Mouse (Mus musculus) liver, adult 2 months (tissue): ENCODE measurements at regions not wholly inside any gene's neighbourhood (a gene's known extent, or its start where the extent isn't known, plus 50 kb on each side); places are given as distances from the start of the nearest gene placed in this dataset.

Source experiments
- CTCF ChIP-seq: fragments of 200-500 bp; IDR thresholded peaks from 2 replicates; pipeline ENCODE4 v1.5.1; 2011; ENCODE audit warnings: low read depth, low read length, control low read depth
- POLR2A ChIP-seq: fragments of 200-500 bp; IDR thresholded peaks from 2 replicates; pipeline ENCODE4 v1.6.1; 2011; ENCODE audit warnings: low read length, control low read depth; ENCODE audit not compliant: insufficient read depth; ENCODE audit errors: extremely low read depth

DNA sequence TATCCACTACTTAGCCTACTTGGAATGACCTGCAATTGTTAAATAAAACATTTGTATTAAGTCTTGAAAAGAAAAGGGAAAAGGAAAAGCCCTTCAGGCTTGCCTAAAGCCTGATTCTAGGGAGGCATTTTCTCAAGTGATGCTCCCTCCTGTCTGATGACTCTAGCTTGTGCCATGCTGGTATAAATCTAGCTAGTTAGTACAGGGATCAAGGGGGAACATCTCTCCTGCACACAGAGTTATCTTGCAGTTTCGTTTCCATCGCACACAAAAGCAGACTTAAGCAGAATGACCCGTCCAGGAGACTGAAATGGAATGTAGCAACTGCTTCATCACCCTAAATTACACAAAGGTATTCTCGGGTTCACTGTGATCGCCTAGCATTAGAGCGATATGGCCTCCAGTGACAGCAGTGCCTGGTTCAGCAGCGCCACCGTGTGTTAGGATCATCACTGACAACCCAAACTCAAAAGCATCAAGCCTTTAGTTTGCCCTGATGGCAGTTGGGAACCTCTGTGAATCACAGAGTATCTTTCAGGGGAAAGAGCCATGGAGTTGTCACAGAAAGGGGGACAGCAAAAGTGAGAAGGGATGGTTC is 57.3 kb upstream of the Sv2b start:
- peak; percentile 96 for TF ChIP-seq CTCF
- TF ChIP-seq POLR2A = no peak
